Mouse (Mus musculus) hindbrain, embryonic 14.5 days (tissue): ENCODE data around the gene Pfkfb3. TPM values are rescaled to one million over a fixed set of nuclear protein-coding genes. Genes with fewer than 3 reads are reported as not detected.

Source experiments
- ATAC-seq: fragments of 200-750 bp; cut with Nextera tagmentation; 2 replicates; pipeline ENCODE4 v1.8.0; 2017; ENCODE audit warnings: moderate number of reproducible peaks, mild to moderate bottlenecking, moderate TSS enrichment, moderate library complexity; ENCODE audit not compliant: low FRiP score
- DNase-seq: peaks from one replicate; pipeline ENCODE4 v3.0.0-alpha.2; 2015; ENCODE audit warnings: low spot score
- H3K27ac ChIP-seq: fragments of 300-500 bp; sonication (generic); 2 replicates; pipeline ENCODE4 v1.5.1; 2014; ENCODE audit warnings: mild to moderate bottlenecking, moderate library complexity
- H3K27me3 ChIP-seq: fragments of 300-500 bp; sonication (generic); 2 replicates; pipeline ENCODE4 v1.6.1; 2014; ENCODE audit warnings: mild to moderate bottlenecking, low read length, mixed read lengths; ENCODE audit not compliant: control insufficient read depth, insufficient read depth
- H3K36me3 ChIP-seq: fragments of 300-500 bp; sonication (generic); replicated peaks from 2 replicates; pipeline ENCODE4 v1.6.1; 2014; ENCODE audit not compliant: control insufficient read depth, insufficient read depth
- H3K4me1 ChIP-seq: fragments of 300-500 bp; sonication (generic); replicated peaks from 2 replicates; pipeline ENCODE4 v1.6.1; 2014; ENCODE audit warnings: antibody characterized with exemption, low read length, mixed read lengths; ENCODE audit not compliant: control insufficient read depth, insufficient read depth
- H3K4me2 ChIP-seq: fragments of 300-500 bp; sonication (generic); replicated peaks from 2 replicates; pipeline ENCODE4 v1.6.1; 2014; ENCODE audit warnings: mild to moderate bottlenecking, moderate library complexity
- H3K4me3 ChIP-seq: fragments of 300-500 bp; sonication (generic); replicated peaks from 2 replicates; pipeline ENCODE4 v1.5.1; 2014; ENCODE audit warnings: mild to moderate bottlenecking, low read length
- H3K9ac ChIP-seq: fragments of 300-500 bp; sonication (generic); 2 replicates; pipeline ENCODE4 v1.6.1; 2014
- H3K9me3 ChIP-seq: fragments of 300-500 bp; sonication (generic); 2 replicates; pipeline ENCODE4 v1.6.1; 2016; ENCODE audit warnings: low read length; ENCODE audit not compliant: control insufficient read depth
- WGBS: fragments of 180-500 bp; shearing (Covaris S2); extraction: QIAGEN DNeasy Blood & Tissue Kit; methylation state at CpG from one replicate; pipeline ENCODE4 v1.1.7; 2014; 5-methylcytosine and 5-hydroxymethylcytosine counted together
- polyA plus RNA-seq: library from polyadenylated mRNA; unstranded; fragments of >200 nt; fragmentation: Nextera tagmentation; extraction: Ambion mirVana; gene quantifications from 2 replicates; pipeline ENCODE4 v1.2.1, GENCODE M21; 2014

The Pfkfb3 gene
- polyA plus RNA-seq, 1 experiment from 2014 or later = 32.0 TPM

- Histone ChIP-seq H3K36me3 (no peaks in the 10 kb centered on the region), H3K27me3 (no peaks in the 10 kb centered on the region), H3K9ac (no peak overlapping the region), H3K4me2 (no peak overlapping the region), H3K4me3 (no peak overlapping the region), H3K4me1 (no peaks in the 10 kb centered on the region), H3K27ac (no peak overlapping the region), H3K9me3 (no peaks in the 10 kb centered on the region)
- ATAC-seq (0 out of 2 replicates have a peak, but pooled peaks have one; percentile 36), DNase-seq (no peak)
- WGBS = 40% methylated on average over 3 of the region's 3 CpGs
Observed at GRCm38 (mm10) chr2:11429538-11429937, 124.3 kb downstream of the Pfkfb3 start.

GRCm38 (mm10) chr2:11428621-11429020 lies 125.3 kb downstream of the Pfkfb3 start:
- no peaks in the 10 kb centered on the region for H3K4me1 ChIP-seq
- WGBS = 89% methylated on average over 4 of the region's 4 CpGs
- H3K27me3 ChIP-seq = no peaks in the 10 kb centered on the region
- no peaks in the 10 kb centered on the region for H3K9me3 ChIP-seq
- no peaks in the 10 kb centered on the region for H3K36me3 ChIP-seq
- H3K4me3 ChIP-seq = no peak overlapping the region
- no peak overlapping the region for H3K4me2 ChIP-seq
- DNase-seq (no peak), ATAC-seq (no peak)
- no peak overlapping the region for H3K9ac ChIP-seq
- no peak overlapping the region for H3K27ac ChIP-seq

- Histone ChIP-seq H3K4me1 (no peaks in the 10 kb centered on the region), H3K4me3 (no peak overlapping the region), H3K27me3 (no peaks in the 10 kb centered on the region), H3K4me2 (no peak overlapping the region), H3K9ac (no peak overlapping the region), H3K9me3 (no peaks in the 10 kb centered on the region), H3K27ac (no peak overlapping the region), H3K36me3 (no peaks in the 10 kb centered on the region)
- no peak for ATAC-seq
- 89% methylated on average over 6 of the region's 6 CpGs for WGBS
- no peak for DNase-seq
Observed at GRCm38 (mm10) chr2:11427596-11427995, 126.3 kb downstream of the Pfkfb3 start.

- no peak overlapping the region for H3K4me2 ChIP-seq
- no peaks in the 10 kb centered on the region for H3K27me3 ChIP-seq
- H3K36me3 ChIP-seq = no peaks in the 10 kb centered on the region
- no peak overlapping the region for H3K9ac ChIP-seq
- WGBS = 57% methylated on average over 3 of the region's 3 CpGs
- H3K27ac ChIP-seq = no peak overlapping the region
- no peaks in the 10 kb centered on the region for H3K4me1 ChIP-seq
- no peak overlapping the region for H3K4me3 ChIP-seq
- H3K9me3 ChIP-seq = no peaks in the 10 kb centered on the region
- no peak for DNase-seq
- ATAC-seq = no peak
Observed at GRCm38 (mm10) chr2:11426379-11426778, 127.5 kb downstream of the Pfkfb3 start.

- DNase-seq = no peak
- Histone ChIP-seq H3K4me1 (no peaks in the 10 kb centered on the region), H3K9me3 (no peaks in the 10 kb centered on the region), H3K36me3 (no peaks in the 10 kb centered on the region), H3K27ac (no peak overlapping the region), H3K4me2 (no peak overlapping the region), H3K27me3 (no peaks in the 10 kb centered on the region), H3K4me3 (no peak overlapping the region), H3K9ac (no peak overlapping the region)
- ATAC-seq = no peak
- WGBS = 32% methylated on average over 5 of the region's 5 CpGs
Observed at GRCm38 (mm10) chr2:11425421-11426131, 128.3 kb downstream of the Pfkfb3 start.

- ATAC-seq (no peak), DNase-seq (no peak)
- Histone ChIP-seq H3K9ac (no peak overlapping the region), H3K4me2 (no peak overlapping the region), H3K4me1 (no peaks in the 10 kb centered on the region), H3K27ac (no peak overlapping the region), H3K36me3 (no peaks in the 10 kb centered on the region), H3K9me3 (no peaks in the 10 kb centered on the region), H3K27me3 (no peaks in the 10 kb centered on the region), H3K4me3 (no peak overlapping the region)
- WGBS = 84% methylated on average over 5 of the region's 5 CpGs
Observed at GRCm38 (mm10) chr2:11424252-11424651, 129.6 kb downstream of the Pfkfb3 start.

- Histone ChIP-seq H3K4me3 (no peak overlapping the region), H3K27ac (no peak overlapping the region), H3K9me3 (no peaks in the 10 kb centered on the region), H3K9ac (no peak overlapping the region), H3K27me3 (no peaks in the 10 kb centered on the region), H3K36me3 (no peaks in the 10 kb centered on the region), H3K4me1 (no peaks in the 10 kb centered on the region), H3K4me2 (no peak overlapping the region)
- WGBS = 79% methylated on average over 2 of the region's 2 CpGs
- ATAC-seq (no peak), DNase-seq (no peak)
Observed at GRCm38 (mm10) chr2:11423421-11423820, 130.5 kb downstream of the Pfkfb3 start.

- H3K27me3 ChIP-seq = no peaks in the 10 kb centered on the region
- no peaks in the 10 kb centered on the region for H3K4me1 ChIP-seq
- H3K4me2 ChIP-seq = no peak overlapping the region
- no peak overlapping the region for H3K4me3 ChIP-seq
- H3K27ac ChIP-seq = no peak overlapping the region
- WGBS = 94% methylated on average over 3 of the region's 3 CpGs
- no peak for DNase-seq
- H3K9me3 ChIP-seq = no peaks in the 10 kb centered on the region
- H3K9ac ChIP-seq = no peak overlapping the region
- no peaks in the 10 kb centered on the region for H3K36me3 ChIP-seq
- ATAC-seq = no peak
Observed at GRCm38 (mm10) chr2:11422384-11422783, 131.5 kb downstream of the Pfkfb3 start.
